Mouse (Mus musculus) forebrain, embryonic 13.5 days (tissue): ENCODE results near the gene Gm11077. TPM values are rescaled to one million over a fixed set of nuclear protein-coding genes. Genes with fewer than 3 reads are reported as not detected.

Source experiments
- ATAC-seq: fragments of 200-750 bp; cut with Nextera tagmentation; 2 replicates; pipeline ENCODE4 v1.8.0; 2017
- H3K27ac ChIP-seq: fragments of 300-500 bp; sonication (generic); 2 replicates; pipeline ENCODE4 v1.5.1; 2015; ENCODE audit warnings: inconsistent platforms, mild to moderate bottlenecking, moderate library complexity
- H3K27me3 ChIP-seq: fragments of 300-500 bp; sonication (generic); 2 replicates; pipeline ENCODE4 v1.6.1; 2015; ENCODE audit warnings: mild to moderate bottlenecking, inconsistent platforms
- H3K36me3 ChIP-seq: fragments of 300-500 bp; sonication (generic); 2 replicates; pipeline ENCODE4 v1.6.1; 2015; ENCODE audit warnings: mild to moderate bottlenecking, inconsistent platforms; ENCODE audit not compliant: poor library complexity, severe bottlenecking
- H3K4me1 ChIP-seq: fragments of 300-500 bp; sonication (generic); 2 replicates; pipeline ENCODE4 v1.6.1; 2015; ENCODE audit warnings: inconsistent platforms
- H3K4me2 ChIP-seq: fragments of 300-500 bp; sonication (generic); 2 replicates; pipeline ENCODE4 v1.6.1; 2015; ENCODE audit warnings: inconsistent platforms, mild to moderate bottlenecking, moderate library complexity
- H3K4me3 ChIP-seq: fragments of 300-500 bp; sonication (generic); 2 replicates; pipeline ENCODE4 v1.5.1; 2015; ENCODE audit warnings: mild to moderate bottlenecking, inconsistent platforms
- H3K9ac ChIP-seq: fragments of 300-500 bp; sonication (generic); 2 replicates; pipeline ENCODE4 v1.6.1; 2015; ENCODE audit warnings: mild to moderate bottlenecking, inconsistent platforms
- H3K9me3 ChIP-seq: fragments of 300-500 bp; sonication (generic); replicated peaks from 2 replicates; pipeline ENCODE4 v1.6.1; 2016; ENCODE audit warnings: inconsistent platforms
- WGBS: fragments of 180-500 bp; shearing (Covaris S2); methylation state at CpG from one replicate; pipeline ENCODE4 v1.1.7; 2015; 5-methylcytosine and 5-hydroxymethylcytosine counted together
- polyA plus RNA-seq: library from polyadenylated mRNA; unstranded; fragments of >200 nt; fragmentation: Nextera tagmentation; extraction: Ambion mirVana; gene quantifications from 2 replicates; pipeline ENCODE4 v1.2.1, GENCODE M21; 2015

Gm11077 gene
- polyA plus RNA-seq, 1 experiment from 2014 or later: not detected

DNA sequence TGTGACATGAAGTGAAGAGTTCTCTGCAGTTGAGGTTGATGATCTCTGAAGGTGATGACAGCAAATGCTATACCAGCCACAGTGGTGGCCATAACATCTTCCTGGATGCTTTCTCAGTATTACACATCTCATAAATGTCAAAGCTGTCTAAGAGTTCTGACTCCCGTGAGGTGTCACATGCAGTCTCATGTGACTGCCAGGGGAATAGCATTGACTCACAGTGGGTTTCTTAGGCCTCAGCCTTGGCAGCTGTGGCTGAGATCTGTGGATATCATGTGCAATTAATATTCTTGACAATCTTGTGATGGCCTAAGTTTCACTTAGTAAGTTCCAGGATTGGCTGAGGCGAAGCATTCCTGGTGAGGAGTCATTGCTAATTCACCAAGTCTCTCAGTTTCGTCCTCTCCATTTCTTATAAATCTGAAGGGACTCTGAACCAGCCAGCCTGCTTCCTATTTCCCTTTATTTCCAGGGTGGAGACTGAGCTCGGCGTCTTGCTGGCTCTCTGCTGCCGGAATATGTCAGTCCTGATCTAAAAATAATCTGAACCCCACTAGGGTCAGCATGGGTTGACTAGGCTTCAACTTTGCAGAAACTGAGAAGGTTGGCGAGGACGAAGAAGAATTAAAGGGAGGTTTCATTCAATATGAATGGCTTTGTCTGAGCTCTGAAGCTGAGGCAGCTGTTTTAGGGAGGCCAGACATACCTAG is 21.4 kb downstream of the Gm11077 start:
- Histone ChIP-seq H3K27ac (no peak overlapping the region), H3K9me3 (peaks cover 4% of the 10 kb centered on the region; the same call in 1 of the 2 replicates), H3K4me3 (no peak overlapping the region), H3K9ac (no peak overlapping the region), H3K36me3 (no peaks in the 10 kb centered on the region), H3K4me2 (no peak overlapping the region), H3K27me3 (no peaks in the 10 kb centered on the region), H3K4me1 (no peaks in the 10 kb centered on the region)
- WGBS: 88% methylated on average over 8 of the region's 8 CpGs
- ATAC-seq: no peak

DNA sequence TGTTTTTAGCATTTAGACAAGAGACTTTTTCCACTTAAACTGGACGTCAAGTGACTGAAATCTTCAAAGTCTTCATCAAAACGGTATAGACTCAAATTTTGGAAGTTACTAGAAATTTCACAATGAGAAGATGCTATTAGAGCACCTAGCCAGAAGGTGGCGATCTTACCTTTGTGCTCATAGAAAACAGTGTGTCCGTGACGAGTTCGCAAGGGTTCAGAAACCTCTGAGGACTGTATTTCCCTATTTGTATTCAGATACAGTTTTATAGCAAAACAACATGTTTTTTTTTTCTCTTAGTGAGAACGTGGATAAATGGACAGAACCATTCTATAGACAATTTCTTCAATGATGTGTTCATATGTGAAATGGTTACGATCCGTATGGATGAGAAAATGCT is 37.3 kb downstream of the Gm11077 start:
- no peak for ATAC-seq
- no peak overlapping the region for H3K9ac ChIP-seq
- H3K36me3 ChIP-seq: no peaks in the 10 kb centered on the region
- 43% methylated on average over 9 of the region's 9 CpGs for WGBS
- peaks cover 9% of the 10 kb centered on the region; the same call in 1 of the 2 replicates for H3K4me1 ChIP-seq
- H3K27ac ChIP-seq: no peak overlapping the region
- H3K27me3 ChIP-seq: no peaks in the 10 kb centered on the region
- no peak overlapping the region for H3K4me2 ChIP-seq
- no peak overlapping the region for H3K4me3 ChIP-seq
- no peaks in the 10 kb centered on the region for H3K9me3 ChIP-seq

DNA sequence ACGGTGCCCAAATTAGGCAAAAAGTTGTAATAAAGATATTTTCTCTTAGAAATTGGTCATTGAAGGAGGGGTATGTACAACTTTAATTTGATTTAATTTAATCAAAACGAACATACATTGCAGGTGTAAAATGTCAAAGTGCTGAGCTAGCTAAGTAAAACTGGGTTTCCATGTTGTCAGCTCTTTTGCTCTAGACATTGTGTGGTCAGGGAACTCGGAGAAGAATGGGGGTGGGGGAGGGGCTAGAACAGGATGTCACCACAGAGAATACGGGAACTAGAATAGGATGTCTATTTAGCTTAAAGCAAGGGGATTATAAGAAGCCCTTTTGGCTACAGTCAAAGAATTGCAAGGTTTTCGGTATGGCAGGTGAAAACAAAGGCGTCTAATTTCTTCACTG is 38.2 kb downstream of the Gm11077 start:
- ATAC-seq: no peak
- 65% methylated on average over 6 of the region's 6 CpGs for WGBS
- Histone ChIP-seq H3K4me3 (no peak overlapping the region), H3K9me3 (no peaks in the 10 kb centered on the region), H3K4me2 (no peak overlapping the region), H3K36me3 (no peaks in the 10 kb centered on the region), H3K27me3 (no peaks in the 10 kb centered on the region), H3K9ac (no peak overlapping the region), H3K4me1 (peaks cover 9% of the 10 kb centered on the region; the same call in 1 of the 2 replicates), H3K27ac (no peak overlapping the region)

DNA sequence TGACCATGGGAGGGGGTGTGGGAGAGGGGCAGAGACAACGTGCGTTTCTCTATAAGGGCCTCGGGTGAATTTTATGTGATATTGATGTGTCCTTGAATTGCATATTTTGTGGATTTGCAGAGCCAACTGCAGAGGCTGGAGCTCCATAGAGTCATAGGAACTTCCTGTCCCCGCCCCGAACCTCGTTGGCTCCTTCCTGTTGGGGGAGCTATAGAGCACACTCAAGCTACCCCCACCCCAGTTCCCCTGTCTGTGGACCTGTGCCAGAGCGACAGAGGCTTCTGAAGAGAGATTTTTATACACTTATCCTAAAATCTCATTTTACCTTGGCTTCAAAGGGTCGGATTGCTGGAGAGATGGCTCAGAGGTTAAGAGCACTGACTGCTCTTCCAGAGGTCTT is 39.1 kb downstream of the Gm11077 start:
- H3K27ac ChIP-seq: no peak overlapping the region
- ATAC-seq: no peak

DNA sequence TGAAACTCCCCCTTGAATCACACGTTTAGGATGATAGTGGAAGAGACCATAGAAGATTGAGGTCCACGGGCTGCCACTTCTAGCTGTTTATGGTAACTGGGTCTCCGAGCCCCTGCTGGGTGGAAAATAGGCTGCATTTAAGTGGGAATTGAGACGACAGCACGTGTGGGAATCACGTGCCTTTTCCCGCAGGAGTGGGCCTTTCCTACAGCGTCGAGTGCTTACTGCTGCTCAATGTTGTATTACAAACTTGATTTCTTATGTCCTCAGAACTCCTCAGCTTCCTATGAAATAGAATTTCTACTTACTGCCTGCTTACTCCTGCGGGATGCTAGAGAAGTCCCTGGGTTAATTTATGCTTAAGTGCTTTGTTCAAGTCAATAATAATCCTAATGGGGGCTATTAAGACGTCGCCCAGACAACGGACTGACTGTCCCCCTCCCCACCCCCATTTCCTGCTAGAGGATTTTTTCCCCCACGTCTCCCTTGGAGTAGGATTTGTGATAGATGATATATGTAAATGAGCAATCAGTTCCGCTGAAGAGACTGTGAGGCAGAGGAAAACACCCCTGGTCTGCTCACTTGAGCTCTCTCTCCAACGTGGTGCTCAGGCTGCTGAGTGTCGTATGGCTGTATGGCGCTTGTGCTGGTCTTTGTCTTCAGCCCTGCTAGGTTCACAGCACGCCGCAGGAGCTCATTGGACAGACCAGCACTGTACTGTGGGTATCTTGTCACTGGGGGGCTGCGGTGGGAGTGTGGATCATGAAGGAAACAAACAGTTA is 40.0 kb downstream of the Gm11077 start:
- Histone ChIP-seq H3K9ac (no peak overlapping the region), H3K36me3 (no peaks in the 10 kb centered on the region), H3K9me3 (no peaks in the 10 kb centered on the region), H3K4me2 (peak overlapping the region; percentile 32), H3K4me3 (no peak overlapping the region), H3K27me3 (no peaks in the 10 kb centered on the region), H3K27ac (peak overlapping the region; percentile 65), H3K4me1 (peaks cover 9% of the 10 kb centered on the region; the same call in 1 of the 2 replicates)
- ATAC-seq: peak; percentile 85
- WGBS: 34% methylated on average over 21 of the region's 21 CpGs

More for the DNA sequence above, 39.1 kb downstream of the Gm11077 start:
- Histone ChIP-seq H3K9me3 (no peaks in the 10 kb centered on the region), H3K4me3 (no peak overlapping the region), H3K27me3 (no peaks in the 10 kb centered on the region), H3K36me3 (no peaks in the 10 kb centered on the region), H3K4me2 (no peak overlapping the region), H3K9ac (no peak overlapping the region), H3K4me1 (peaks cover 9% of the 10 kb centered on the region; the same call in 1 of the 2 replicates)
- 89% methylated on average over 8 of the region's 8 CpGs for WGBS

DNA sequence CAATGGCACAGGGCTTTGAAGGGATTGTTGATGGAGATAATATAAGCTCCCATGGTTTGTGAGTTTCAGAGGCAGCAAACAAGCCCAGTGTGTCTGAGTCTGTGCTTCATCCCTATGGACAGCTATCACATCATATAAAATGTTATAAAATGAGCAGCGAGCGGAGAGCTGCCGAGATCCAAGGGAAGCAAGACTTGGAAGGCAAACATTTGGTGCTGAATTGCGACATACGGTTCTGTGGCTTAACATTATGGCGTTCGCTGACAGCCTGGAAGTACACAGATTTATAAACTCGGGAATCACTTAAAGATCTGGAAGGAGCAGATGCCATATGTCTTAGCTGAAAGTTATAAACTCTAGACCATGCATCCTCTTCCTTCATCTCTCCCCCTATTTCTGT is 47.2 kb downstream of the Gm11077 start:
- no peaks in the 10 kb centered on the region for H3K27me3 ChIP-seq
- no peaks in the 10 kb centered on the region for H3K9me3 ChIP-seq
- H3K4me2 ChIP-seq: no peak overlapping the region
- no peak overlapping the region for H3K27ac ChIP-seq
- H3K9ac ChIP-seq: no peak overlapping the region
- no peaks in the 10 kb centered on the region for H3K36me3 ChIP-seq
- no peak overlapping the region for H3K4me3 ChIP-seq
- H3K4me1 ChIP-seq: no peaks in the 10 kb centered on the region
- ATAC-seq: peak; percentile 43; the same call in 1 of the 2 replicates
- 93% methylated on average over 8 of the region's 8 CpGs for WGBS

DNA sequence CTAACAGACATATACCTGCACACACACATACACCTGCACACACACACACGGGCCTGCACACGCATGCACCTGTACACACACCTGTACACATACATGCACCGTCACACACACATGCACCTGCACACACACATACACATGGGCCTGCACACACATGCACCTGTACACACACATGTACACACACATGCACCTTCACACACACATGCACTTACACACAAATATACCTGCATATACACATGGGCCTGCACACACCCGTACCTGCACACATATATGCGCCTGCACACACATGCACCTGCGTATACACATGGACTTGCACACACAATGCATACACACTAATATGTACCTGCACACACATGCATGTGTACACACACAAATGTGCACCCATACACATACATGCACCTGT is 53.4 kb downstream of the Gm11077 start:
- H3K27ac ChIP-seq: no peak overlapping the region
- no peaks in the 10 kb centered on the region for H3K27me3 ChIP-seq
- no peaks in the 10 kb centered on the region for H3K4me1 ChIP-seq
- no peak overlapping the region for H3K4me3 ChIP-seq
- ATAC-seq: no peak
- H3K9me3 ChIP-seq: no peaks in the 10 kb centered on the region
- H3K36me3 ChIP-seq: no peaks in the 10 kb centered on the region
- H3K4me2 ChIP-seq: no peak overlapping the region
- H3K9ac ChIP-seq: no peak overlapping the region
- 94% methylated on average over 6 of the region's 6 CpGs for WGBS

DNA sequence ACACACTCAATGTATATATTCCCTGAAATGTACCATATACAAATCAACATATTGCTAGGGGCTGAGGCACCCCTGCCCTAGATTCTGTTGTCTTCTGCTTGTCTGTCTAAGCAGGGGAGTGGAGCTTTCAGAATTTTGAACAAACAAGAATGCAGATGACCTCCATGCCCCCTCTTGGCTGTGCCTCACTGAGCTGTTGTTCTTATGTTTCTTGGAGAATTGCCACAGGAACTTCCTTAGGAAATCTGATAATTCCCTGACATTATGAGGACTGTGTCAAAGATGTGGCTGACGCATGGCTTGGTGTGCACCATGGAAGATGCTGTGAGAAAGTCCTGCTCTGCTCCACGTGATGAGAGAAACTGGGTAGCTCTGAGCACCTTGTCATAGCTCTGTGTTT is 57.0 kb downstream of the Gm11077 start:
- H3K36me3 ChIP-seq: no peaks in the 10 kb centered on the region
- H3K27me3 ChIP-seq: no peaks in the 10 kb centered on the region
- no peak overlapping the region for H3K4me2 ChIP-seq
- no peak overlapping the region for H3K9ac ChIP-seq
- 78% methylated on average over 2 of the region's 2 CpGs for WGBS
- no peak for ATAC-seq
- no peak overlapping the region for H3K4me3 ChIP-seq
- no peak overlapping the region for H3K27ac ChIP-seq
- no peaks in the 10 kb centered on the region for H3K9me3 ChIP-seq
- H3K4me1 ChIP-seq: no peaks in the 10 kb centered on the region

DNA sequence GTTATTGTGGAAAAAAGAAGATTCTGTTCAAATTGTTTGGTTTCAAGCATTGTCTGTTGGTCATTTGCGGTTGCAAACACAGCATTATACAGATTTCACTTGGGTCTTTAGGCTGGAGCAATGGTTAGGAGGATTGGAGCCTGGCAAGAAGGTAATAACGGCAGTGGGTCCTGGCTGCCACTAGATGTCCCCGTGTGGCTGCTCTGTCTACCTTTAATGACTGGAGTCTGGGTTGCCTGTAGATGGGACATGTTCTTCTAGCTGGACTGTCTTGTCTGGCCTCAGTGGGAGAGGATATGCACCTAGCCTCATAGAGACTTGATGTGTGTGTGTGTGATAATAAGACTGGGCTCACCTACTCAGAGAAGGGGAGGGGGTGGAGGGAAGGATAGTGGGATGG is 60.8 kb downstream of the Gm11077 start:
- no peaks in the 10 kb centered on the region for H3K4me1 ChIP-seq
- no peak for ATAC-seq
- H3K4me3 ChIP-seq: no peak overlapping the region
- no peaks in the 10 kb centered on the region for H3K36me3 ChIP-seq
- no peak overlapping the region for H3K27ac ChIP-seq
- no peaks in the 10 kb centered on the region for H3K9me3 ChIP-seq
- 55% methylated on average over 3 of the region's 3 CpGs for WGBS
- H3K9ac ChIP-seq: no peak overlapping the region
- no peak overlapping the region for H3K4me2 ChIP-seq
- H3K27me3 ChIP-seq: no peaks in the 10 kb centered on the region

DNA sequence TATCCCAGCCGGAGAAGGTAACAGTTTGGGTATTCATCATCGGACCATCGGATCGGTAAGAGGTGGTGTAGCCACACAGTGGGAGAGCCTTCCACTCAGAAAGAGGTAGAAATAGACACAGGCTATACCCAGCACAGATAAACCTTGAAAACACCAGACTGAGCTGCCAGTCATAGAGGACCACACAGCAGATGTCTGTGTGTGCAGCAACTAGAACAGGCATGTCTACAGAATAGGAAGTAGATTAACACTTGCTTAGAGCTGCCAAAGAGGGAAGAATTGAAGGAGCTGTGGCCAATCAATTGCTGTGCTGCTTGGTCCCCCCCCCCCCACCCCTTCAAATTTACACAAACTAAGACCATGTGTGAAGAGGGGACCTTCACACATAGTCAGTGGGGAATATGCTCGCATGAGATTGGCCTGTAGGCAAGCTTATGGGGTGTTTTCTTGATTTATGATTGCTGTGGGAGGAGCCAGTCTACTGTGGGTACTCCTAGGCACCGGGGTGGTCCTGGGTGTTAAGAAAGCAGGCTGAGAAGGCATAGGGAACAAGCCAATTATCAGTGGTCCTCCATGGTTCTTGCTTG is 64.7 kb downstream of the Gm11077 start:
- Histone ChIP-seq H3K9me3 (no peaks in the 10 kb centered on the region), H3K4me1 (no peaks in the 10 kb centered on the region), H3K4me2 (no peak overlapping the region), H3K4me3 (no peak overlapping the region), H3K36me3 (no peaks in the 10 kb centered on the region), H3K27ac (no peak overlapping the region), H3K9ac (no peak overlapping the region), H3K27me3 (no peaks in the 10 kb centered on the region)
- WGBS: 91% methylated on average over 6 of the region's 6 CpGs
- ATAC-seq: peak; percentile 75; the same call in 1 of the 2 replicates

DNA sequence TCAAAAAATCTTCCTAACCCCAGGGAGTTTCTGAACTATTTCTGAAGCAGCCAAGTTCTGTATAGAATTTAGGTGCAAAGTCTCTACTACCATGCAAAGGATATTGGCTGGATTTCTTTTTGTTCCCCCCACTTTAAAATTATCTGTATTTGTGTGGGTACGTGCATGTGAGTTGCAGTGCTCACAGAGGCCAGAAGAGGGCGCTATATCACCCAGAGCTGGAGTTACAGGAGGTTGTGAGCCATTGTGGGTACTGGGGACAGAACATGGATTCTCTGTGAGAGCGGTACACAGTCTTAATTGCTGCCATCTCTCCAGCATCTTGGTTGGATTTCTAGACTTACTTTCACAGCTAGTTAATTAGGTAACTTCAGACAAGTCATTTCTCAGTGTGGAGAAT is 69.8 kb downstream of the Gm11077 start:
- Histone ChIP-seq H3K9ac (no peak overlapping the region), H3K4me1 (no peaks in the 10 kb centered on the region), H3K4me3 (no peak overlapping the region), H3K9me3 (no peaks in the 10 kb centered on the region), H3K36me3 (no peaks in the 10 kb centered on the region), H3K27me3 (no peaks in the 10 kb centered on the region), H3K27ac (no peak overlapping the region), H3K4me2 (no peak overlapping the region)
- ATAC-seq: no peak
- WGBS: 73% methylated on average over 3 of the region's 3 CpGs

DNA sequence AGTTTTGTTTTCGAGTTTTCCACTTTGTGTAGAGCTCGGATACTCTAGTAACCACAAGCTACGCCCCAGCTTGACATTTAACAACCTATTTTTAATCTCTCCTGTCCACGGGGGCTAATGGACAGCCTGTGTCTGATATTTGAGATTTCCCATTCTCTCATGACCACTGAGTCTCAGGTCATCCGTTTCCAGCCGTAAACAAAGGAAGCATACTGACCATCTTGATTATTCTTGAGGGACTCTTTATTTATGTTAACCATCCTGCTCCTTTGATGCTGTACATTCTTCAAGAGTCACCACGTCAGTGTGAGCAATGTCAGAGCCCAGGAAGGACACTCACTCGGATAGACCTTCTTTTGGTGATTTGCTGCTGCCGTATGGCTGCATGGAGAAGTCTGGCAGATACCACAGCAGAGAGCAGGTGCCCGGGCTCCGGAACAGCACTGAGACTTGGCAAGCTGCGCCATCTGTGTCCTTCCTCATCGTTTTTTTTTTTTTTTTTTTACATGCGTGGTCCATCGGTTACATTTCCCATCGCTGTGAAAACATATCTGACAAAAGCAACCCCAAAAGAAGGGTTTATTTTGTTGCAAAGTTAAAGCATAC is 70.5 kb downstream of the Gm11077 start:
- H3K27ac ChIP-seq: no peak overlapping the region
- no peaks in the 10 kb centered on the region for H3K4me1 ChIP-seq
- WGBS: 90% methylated on average over 16 of the region's 16 CpGs
- no peak overlapping the region for H3K4me2 ChIP-seq
- H3K4me3 ChIP-seq: no peak overlapping the region
- no peaks in the 10 kb centered on the region for H3K36me3 ChIP-seq
- no peak overlapping the region for H3K9ac ChIP-seq
- no peak for ATAC-seq
- H3K27me3 ChIP-seq: no peaks in the 10 kb centered on the region
- H3K9me3 ChIP-seq: no peaks in the 10 kb centered on the region
